Mouse (Mus musculus): Measurements from ENCODE around the gene Tcf7.

Gene Tcf7

GRCm38 (mm10) chr11:52283596-52284571, 1.1 kb upstream of the Tcf7 start:
- 23% methylated on average over 44 of the region's 44 CpGs for WGBS

DNA sequence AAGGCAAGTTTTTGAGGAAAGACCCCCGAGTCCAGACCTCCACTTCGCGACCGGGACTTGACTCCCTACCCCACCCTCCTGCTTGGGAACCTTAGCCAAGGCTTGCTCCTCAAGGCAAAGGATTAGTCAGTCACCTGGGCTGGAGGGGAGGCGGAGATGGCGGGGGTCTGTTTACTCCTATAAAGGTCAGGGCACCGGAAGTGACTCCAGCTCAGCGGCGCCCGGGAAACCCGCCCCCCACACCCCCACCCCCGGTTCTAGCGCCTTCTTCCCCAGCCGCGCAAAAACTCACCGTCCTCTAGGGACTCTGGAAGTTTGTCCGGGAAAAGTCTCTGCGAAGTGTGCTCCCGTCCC, 417 bp downstream of the Tcf7 start:
- 4% methylated on average over 18 of the region's 19 CpGs for WGBS

GRCm38 (mm10) chr11:52281568-52282328, 1.1 kb downstream of the Tcf7 start:
- WGBS, result 60% methylated on average over 19 of the region's 19 CpGs

DNA sequence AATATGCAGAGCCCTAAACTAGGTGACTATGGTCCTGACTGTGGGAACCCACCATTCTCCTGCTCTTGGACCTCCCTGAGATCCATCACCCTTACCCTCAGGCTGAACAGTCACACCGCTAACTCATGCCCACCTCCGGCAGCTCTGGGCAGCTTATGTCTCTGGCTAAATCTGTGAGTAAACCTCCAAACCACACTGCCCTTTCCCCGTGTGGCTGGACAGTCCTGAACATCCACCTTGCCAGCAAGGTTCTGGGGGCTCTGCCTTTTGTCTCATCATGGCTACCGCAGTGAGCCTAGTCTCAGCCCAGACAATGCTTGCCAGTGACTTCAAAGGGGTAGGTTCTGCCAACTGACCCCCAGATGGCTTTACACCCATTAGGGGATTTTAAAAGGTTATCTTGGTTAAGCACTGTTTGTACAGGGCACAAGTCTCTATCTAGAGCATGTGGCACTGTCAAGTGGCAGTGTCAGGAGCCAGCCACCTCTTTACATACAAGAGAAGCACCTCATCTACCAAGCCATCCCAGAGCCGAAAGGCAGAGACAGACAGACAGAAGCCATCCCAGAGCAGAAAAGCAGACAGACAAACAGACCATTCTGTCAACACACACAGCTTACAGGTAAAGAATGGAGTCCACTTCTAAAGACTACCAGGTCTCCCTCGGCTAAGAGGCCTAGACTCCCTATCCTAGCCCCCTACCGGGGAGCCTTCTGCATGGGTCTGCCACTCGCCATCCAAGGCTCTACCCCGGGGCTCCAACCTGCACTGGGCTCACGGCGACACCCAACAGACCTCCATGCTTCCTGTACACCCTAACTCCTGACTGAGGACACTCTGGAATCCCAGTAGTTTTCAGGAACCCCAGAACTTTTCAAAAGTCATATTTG, 2.0 kb downstream of the Tcf7 start:
- WGBS, result 89% methylated on average over 11 of the region's 11 CpGs

- WGBS, result 97% methylated on average over 8 of the region's 8 CpGs
These were observed 3.1 kb downstream of the Tcf7 start for GRCm38 (mm10) chr11:52279611-52280145.

DNA sequence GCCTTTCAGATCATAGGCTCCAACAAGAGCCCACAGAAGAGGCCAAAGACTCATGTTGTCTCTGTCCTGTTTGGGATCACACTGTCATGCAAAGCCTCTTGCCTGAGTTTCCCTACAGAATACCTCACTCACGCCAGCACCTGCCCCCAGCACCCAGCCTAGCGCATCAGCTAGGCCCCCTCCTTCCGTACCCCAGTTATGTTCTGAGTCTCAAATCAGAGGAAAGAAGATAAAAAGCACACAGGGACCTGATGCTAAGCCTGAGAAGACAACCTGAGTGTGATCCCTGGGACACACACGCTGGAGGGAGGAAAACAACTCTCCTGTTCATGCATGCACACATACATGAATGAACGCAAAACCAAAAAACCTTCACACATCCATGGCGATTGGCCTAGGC, 3.8 kb downstream of the Tcf7 start:
- 95% methylated on average over 6 of the region's 6 CpGs for WGBS

DNA sequence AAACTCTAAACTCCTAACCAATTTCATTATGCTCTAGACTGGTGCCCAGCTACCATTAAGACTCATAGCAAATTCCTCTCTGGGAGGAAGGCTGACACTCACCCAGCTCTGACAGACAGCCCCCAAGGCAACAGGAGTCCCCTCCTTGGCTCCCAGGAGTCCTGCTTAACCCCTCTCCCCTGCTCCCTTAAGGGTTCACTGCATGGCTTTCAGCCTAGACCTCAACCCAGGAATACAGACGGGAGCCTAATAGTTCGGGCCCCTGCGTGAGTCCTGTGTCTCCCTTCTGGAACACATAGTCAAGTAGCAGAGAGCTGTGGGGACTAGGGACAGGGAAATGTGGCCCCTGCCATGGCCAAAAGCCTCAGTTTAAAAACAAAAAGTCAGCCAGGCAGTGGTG, 4.7 kb downstream of the Tcf7 start:
- WGBS, result 98% methylated on average over 3 of the region's 3 CpGs

DNA sequence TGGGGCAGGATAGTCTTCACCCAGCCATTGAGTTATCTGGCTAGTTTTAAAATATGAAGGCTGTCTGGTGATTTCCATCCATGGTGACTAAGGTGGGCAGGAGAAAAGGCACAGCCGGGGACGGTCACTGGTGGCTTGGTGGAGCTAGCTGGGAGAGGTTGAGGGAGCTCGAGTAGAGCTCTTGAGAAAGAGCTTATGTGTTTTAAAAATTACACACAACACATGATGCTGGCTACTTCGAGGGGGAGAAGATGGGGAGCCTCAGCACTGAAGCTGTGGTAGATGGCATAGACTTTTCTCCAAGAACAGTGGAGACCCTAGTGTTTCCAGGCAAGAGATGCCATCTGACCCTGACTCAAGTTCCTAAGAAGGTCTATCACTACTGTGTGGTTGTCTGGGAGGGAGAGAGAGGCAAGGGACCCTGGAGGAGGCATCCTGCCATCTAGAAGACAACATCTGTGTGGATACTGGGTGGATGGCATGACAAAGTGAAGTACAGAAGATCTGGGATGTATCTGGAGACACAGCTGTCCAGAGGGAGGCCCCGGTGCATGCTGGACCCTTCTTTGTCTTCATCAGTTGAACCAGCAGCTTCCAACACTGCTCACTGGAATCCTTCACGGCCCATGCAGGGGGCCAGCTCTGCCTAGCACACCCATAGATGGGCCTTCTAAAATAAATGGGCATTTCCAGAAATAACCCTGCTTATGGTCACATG, 5.2 kb downstream of the Tcf7 start:
- WGBS, result 90% methylated on average over 6 of the region's 6 CpGs

GRCm38 (mm10) chr11:52276961-52277391, 5.8 kb downstream of the Tcf7 start:
- 95% methylated on average over 8 of the region's 8 CpGs for WGBS

- 70% methylated on average over 9 of the region's 9 CpGs for WGBS
These were observed 6.8 kb downstream of the Tcf7 start for GRCm38 (mm10) chr11:52275774-52276555.

GRCm38 (mm10) chr11:52275366-52275765, 7.4 kb downstream of the Tcf7 start:
- 83% methylated on average over 8 of the region's 8 CpGs for WGBS

GRCm38 (mm10) chr11:52274456-52275112, 8.2 kb downstream of the Tcf7 start:
- 77% methylated on average over 20 of the region's 20 CpGs for WGBS

DNA sequence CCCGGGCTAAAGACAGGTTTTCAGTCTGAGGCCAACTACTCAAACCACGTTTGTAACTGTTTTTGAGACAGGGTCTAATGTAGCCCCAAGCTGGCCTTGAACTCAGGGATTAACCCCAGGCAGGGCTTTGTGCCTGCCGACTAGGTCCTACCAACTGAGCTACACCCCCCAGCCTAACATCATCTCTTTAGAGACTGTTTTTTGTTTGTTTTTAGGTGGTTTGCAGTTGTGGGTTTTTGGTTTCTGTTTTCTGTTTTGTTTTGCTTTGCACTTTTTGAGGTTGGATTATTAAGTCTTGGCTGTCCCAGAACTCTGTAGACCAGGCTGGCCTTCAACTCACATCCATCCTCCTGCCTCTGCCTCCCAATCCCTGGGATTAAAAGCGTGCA, 8.9 kb downstream of the Tcf7 start:
- 89% methylated on average over 4 of the region's 4 CpGs for WGBS

DNA sequence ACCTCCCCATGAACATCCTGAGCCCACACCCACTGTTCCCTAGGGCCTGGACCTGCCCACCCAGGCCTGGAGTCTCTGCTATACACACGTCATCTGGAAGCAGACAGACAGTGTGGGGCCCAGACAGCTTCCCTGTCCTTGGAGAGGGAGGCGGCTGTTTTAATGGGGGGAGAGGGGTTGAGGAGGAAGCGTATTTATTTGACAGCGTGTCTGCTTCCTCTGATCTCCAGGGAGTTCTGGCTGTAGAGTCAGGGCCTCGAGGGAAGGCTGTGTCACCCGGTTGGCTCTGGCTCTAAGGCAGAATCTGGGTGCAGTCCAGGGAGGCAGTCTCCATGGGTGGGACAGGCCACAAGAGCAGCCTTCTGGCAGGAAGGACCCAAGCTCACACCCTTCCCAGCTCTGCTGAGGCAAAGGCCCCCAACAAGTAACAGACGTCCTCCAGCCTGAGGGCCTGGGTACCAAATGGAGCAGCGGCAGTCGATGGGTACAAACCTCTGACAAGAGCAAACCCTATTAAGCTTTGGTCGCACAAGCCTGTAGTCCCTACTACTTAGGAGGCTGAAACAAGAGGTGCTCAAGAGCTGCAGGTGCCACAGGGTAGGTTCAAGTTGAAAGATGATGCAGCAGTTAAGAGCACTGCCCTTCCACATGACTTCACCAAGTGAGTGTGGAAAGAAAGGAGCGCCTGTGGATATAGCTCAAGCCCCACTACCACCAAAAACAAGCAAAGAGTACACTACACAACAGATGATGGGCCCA, 9.5 kb downstream of the Tcf7 start:
- 74% methylated on average over 11 of the region's 11 CpGs for WGBS

GRCm38 (mm10) chr11:52272619-52273018, 10.2 kb downstream of the Tcf7 start:
- WGBS, result 62% methylated on average over 6 of the region's 6 CpGs

DNA sequence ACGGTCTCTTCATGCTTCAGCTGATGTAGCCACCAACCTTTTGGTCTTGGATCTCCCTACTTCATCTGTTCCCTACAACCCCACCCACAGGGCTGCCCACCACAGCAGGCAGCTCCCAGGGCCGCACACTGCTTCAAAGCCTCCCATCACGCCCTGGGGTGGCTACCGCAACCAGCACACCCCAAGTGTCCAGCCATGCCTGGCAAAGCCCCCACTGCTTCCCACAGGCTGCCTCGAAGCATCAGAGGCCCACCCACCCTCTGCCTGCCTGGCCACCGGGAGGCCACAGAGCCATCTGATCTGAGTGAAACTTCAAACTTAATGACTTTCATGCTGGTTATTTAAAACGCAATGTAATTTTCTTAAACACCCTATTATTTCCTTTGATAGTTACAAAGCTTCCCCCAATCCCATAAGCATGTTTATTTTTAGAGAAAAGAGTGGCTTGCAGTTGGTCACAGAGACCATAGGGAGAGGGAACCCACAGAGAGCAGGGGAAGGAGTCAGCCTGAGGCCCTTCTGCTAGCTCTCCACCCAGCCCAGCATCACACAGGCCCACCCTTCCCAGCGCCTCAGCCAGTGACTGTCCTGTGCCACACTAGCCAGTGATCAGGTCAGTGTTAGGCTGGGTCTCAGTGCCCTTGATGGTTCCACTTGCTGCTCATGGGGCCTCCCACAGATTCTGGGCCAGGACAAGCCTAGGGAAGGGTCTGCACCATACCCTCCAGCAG, 10.9 kb downstream of the Tcf7 start:
- WGBS, result 79% methylated on average over 8 of the region's 8 CpGs

GRCm38 (mm10) chr11:52269841-52270240, 13.0 kb downstream of the Tcf7 start:
- 59% methylated on average over 6 of the region's 6 CpGs for WGBS

Measured in cerebral cortex, adult 2 months (tissue).